ENCODE assay signal across 20 mouse cellular contexts in the genomic region with DNA sequence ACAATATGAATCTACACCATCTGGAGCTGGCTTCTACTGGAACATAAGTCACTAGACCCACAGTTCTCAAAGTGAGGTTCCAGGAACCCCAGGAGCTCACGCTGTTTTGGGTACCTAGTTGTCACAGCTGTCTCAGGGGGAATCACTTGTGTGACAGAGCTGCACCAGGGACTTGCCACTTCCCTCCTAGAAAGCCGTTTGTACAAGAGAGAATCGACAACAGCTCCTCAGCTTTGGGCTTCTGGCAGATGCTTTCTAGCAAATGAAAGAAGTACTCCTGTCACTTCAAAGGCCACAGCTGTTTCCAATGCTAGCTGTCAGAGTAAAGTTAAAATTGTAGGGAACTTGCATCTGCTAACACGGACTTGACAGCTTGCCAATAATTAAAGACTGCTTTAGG.
A peak's percentile ranks its signal among the peaks of the same experiment; 100 is the strongest.
DNase-seq lines count a peak whose midpoint lies in the region; ATAC-seq and TF ChIP-seq lines count a peak whose summit lies in the region.
"Had no signal": no experiment of that assay in that cellular context is flagged by ENCODE, and none has a peak within 500 bp of the region (broad histone marks: within the 10 kb centered on the region; RNA-seq: fewer than 3 reads in every experiment).

No protein-coding gene starts in this region.

- 0 out of 2 replicates have a peak overlapping the region, but pooled peaks have one; percentile 31 for H3K27ac ChIP-seq in liver, postnatal 0 days (ENCODE audit: low read depth)
- no peak overlapping the region for H3K27ac ChIP-seq in liver, embryonic 12.5 days
- no peak overlapping the region for H3K27ac ChIP-seq in embryonic facial prominence, embryonic 14.5 days (replicated peaks; ENCODE audit: low read depth, low read length)
- H3K27ac ChIP-seq: kidney, postnatal 0 days; layer of hippocampus, adult 2 months; left cerebral cortex, adult 2 months; liver, embryonic 15.5 days; midbrain, embryonic 15.5 days had no signal

- no peak overlapping the region for H3K4me3 ChIP-seq in liver, postnatal 0 days (ENCODE audit: low read depth, low read length)
- H3K4me3 ChIP-seq in liver, embryonic 12.5 days, result no peak overlapping the region
- H3K4me3 ChIP-seq in embryonic facial prominence, embryonic 14.5 days (ENCODE audit: low read depth, low read length), result no peak overlapping the region
- H3K4me3 ChIP-seq: layer of hippocampus, adult 2 months; left cerebral cortex, adult 2 months; liver, embryonic 15.5 days; megakaryocyte, embryonic 14.5 days; midbrain, embryonic 15.5 days had no signal

- no peak for ATAC-seq in liver, postnatal 0 days
- ATAC-seq in liver, embryonic 12.5 days, result no peak
- ATAC-seq in embryonic facial prominence, embryonic 14.5 days (ENCODE audit: low read depth), result no peak
- ATAC-seq: midbrain, embryonic 15.5 days had no signal

- DNase-seq in liver, postnatal 0 days, result no peak
- peak; percentile 30 for DNase-seq in NIH3T3 (ENCODE audit: low read depth)
- peak; percentile 86 for DNase-seq in embryonic facial prominence, embryonic 14.5 days (ENCODE audit: low spot score)
- peak; percentile 40 to 63 for DNase-seq in thymus, postnatal 36 days
- no peak for DNase-seq in adrenal gland, adult 2 months
- no peak for DNase-seq in gastrocnemius, postnatal 14 days
- DNase-seq: adrenal gland, postnatal 25 days; cerebellum, adult 18-20 months; cerebellum, postnatal 36 days; kidney, adult 11 months; lung, postnatal 14 days; right cerebral cortex, postnatal 25 days had no signal

- H3K27me3 ChIP-seq in liver, postnatal 0 days (ENCODE audit: insufficient read depth, low read length), result no peaks in the 10 kb centered on the region
- no peaks in the 10 kb centered on the region for H3K27me3 ChIP-seq in liver, embryonic 12.5 days (replicated peaks)
- no peaks in the 10 kb centered on the region for H3K27me3 ChIP-seq in embryonic facial prominence, embryonic 14.5 days (replicated peaks; ENCODE audit: control insufficient read depth, insufficient read depth, low read length)
- H3K27me3 ChIP-seq: liver, embryonic 15.5 days; megakaryocyte, embryonic 14.5 days; midbrain, embryonic 15.5 days had no signal

- no peak overlapping the region for H3K4me2 ChIP-seq in liver, postnatal 0 days (ENCODE audit: low read depth, low read length)
- no peak overlapping the region for H3K4me2 ChIP-seq in liver, embryonic 12.5 days
- H3K4me2 ChIP-seq in embryonic facial prominence, embryonic 14.5 days (ENCODE audit: low read depth, low read length), result no peak overlapping the region
- H3K4me2 ChIP-seq: heart, embryonic 11.5 days; liver, embryonic 15.5 days; midbrain, embryonic 15.5 days had no signal

- WGBS in liver, postnatal 0 days (ENCODE audit: insufficient replicate concordance), result 35% methylated on average over 4 of the region's 4 CpGs
- WGBS in liver, embryonic 12.5 days (ENCODE audit: insufficient replicate concordance), result 40% methylated on average over 4 of the region's 4 CpGs
- 10% methylated on average over 4 of the region's 4 CpGs for WGBS in embryonic facial prominence, embryonic 14.5 days

- peaks cover 43% of the 10 kb centered on the region for H3K4me1 ChIP-seq in liver, postnatal 0 days (ENCODE audit: insufficient read depth)
- peaks cover 18% of the 10 kb centered on the region for H3K4me1 ChIP-seq in liver, embryonic 12.5 days
- H3K4me1 ChIP-seq in embryonic facial prominence, embryonic 14.5 days (ENCODE audit: control insufficient read depth, insufficient read depth, low read length), result peaks cover 9% of the 10 kb centered on the region
- H3K4me1 ChIP-seq: midbrain, embryonic 15.5 days had no signal

- no peaks in the 10 kb centered on the region for H3K36me3 ChIP-seq in liver, postnatal 0 days (replicated peaks; ENCODE audit: insufficient read depth, low read length)
- H3K36me3 ChIP-seq in liver, embryonic 12.5 days, result no peaks in the 10 kb centered on the region
- H3K36me3 ChIP-seq in embryonic facial prominence, embryonic 14.5 days (ENCODE audit: control insufficient read depth, insufficient read depth, low read length), result no peaks in the 10 kb centered on the region
- H3K36me3 ChIP-seq: liver, embryonic 15.5 days; midbrain, embryonic 15.5 days had no signal

- H3K9me3 ChIP-seq in liver, postnatal 0 days (ENCODE audit: low read length), result no peaks in the 10 kb centered on the region
- no peaks in the 10 kb centered on the region for H3K9me3 ChIP-seq in liver, embryonic 12.5 days (replicated peaks)
- no peaks in the 10 kb centered on the region for H3K9me3 ChIP-seq in embryonic facial prominence, embryonic 14.5 days (ENCODE audit: control insufficient read depth, low read length)
- H3K9me3 ChIP-seq: liver, embryonic 15.5 days; megakaryocyte, embryonic 14.5 days; midbrain, embryonic 15.5 days had no signal

- TF ChIP-seq EP300 in liver, postnatal 0 days (IDR thresholded peaks at IDR 0.05; ENCODE audit: low read depth), result no peak

- intact Hi-C loops in gastrocnemius, postnatal 14 days (cut with DNase I; ENCODE audit: low total_unique reads), result no loop called here

- no peak overlapping the region for H3K9ac ChIP-seq in liver, postnatal 0 days (replicated peaks)
- H3K9ac ChIP-seq in liver, embryonic 12.5 days, result no peak overlapping the region
- no peak overlapping the region for H3K9ac ChIP-seq in embryonic facial prominence, embryonic 14.5 days (ENCODE audit: low read depth, low read length)
- H3K9ac ChIP-seq: liver, embryonic 15.5 days; midbrain, embryonic 15.5 days had no signal

- TF ChIP-seq CTCF in liver, postnatal 0 days (IDR thresholded peaks at IDR 0.05; ENCODE audit: low read depth), result no peak

Comparison
In these comparisons a context has a peak if more than half of its experiments do, and no peak if none do; other contexts are left out.
1. DNase-seq: peak in NIH3T3 (single experiment), embryonic facial prominence, embryonic 14.5 days (single experiment) and thymus, postnatal 36 days (2 of 2); none in liver, postnatal 0 days (single experiment), adrenal gland, adult 2 months (single experiment) and gastrocnemius, postnatal 14 days (single experiment).